Mouse (Mus musculus): ENCODE data around the gene Rufy4. TPM values are rescaled to one million over a fixed set of nuclear protein-coding genes. Genes with fewer than 3 reads are reported as not detected.
A peak's percentile ranks its signal among the peaks of the same experiment; 100 is the strongest.

The Rufy4 gene
- polyA plus RNA-seq, 1 experiment = 0.18 TPM

DNA sequence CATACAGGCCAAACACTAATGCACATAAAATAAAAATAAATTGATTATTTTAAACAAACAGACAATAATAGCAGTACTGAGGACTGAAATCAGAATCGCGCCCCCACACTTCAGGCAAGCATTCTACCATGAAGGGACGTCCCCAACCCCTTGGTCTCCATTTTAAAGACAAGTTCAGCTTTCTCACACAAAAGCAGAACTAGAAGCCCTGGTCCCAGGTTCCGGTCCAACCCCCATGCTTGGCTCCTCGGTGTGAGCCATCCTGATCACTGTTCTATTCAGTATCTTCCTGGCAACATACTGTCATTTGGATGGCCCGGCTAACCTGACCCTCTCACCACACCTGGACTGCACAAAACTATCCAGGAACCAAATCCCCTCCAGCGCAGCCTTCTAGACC is 39.8 kb upstream of the Rufy4 start:
- TF ChIP-seq CTCF (IDR thresholded peaks at IDR 0.05; ENCODE audit: borderline replicate concordance, insufficient read depth, low read depth, low read length) (no peak), POLR2A (IDR thresholded peaks at IDR 0.05; ENCODE audit: borderline replicate concordance, insufficient read depth, low read length) (no peak)
- 86% methylated on average over 7 of the region's 7 CpGs for WGBS
- no peak for DNase-seq
- Histone ChIP-seq H3K4me3 (replicated peaks; ENCODE audit: insufficient read depth, low read depth, low read length) (no peak overlapping the region), H3K27me3 (ENCODE audit: control insufficient read depth, insufficient read depth, low read length) (no peaks in the 10 kb centered on the region), H3K27ac (ENCODE audit: insufficient read depth, low read length) (no peak overlapping the region), H3K4me1 (ENCODE audit: control insufficient read depth, insufficient read depth, low read length) (no peaks in the 10 kb centered on the region)

DNA sequence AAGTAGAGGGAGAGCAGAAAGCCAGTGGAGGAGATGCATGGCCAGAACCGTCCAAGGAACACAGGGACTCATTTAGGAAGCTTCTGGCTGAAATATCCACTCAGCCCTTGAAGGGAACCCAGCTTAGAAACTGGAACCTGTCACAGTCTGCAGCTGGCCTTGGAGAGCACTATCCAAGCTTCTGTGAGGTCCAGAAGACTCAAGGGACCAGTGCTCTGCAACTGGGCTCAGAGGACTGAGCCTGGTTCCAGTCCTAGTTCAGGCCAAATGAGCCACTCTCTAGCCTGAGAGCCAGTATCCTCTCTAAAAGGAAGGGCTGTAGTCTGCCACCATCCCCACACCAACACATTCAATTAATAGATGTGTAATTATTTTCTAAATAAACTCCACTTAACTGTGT is 36.8 kb upstream of the Rufy4 start:
- TF ChIP-seq CTCF (IDR thresholded peaks at IDR 0.05; ENCODE audit: borderline replicate concordance, insufficient read depth, low read depth, low read length) = no peak
- no peak for TF ChIP-seq POLR2A (IDR thresholded peaks at IDR 0.05; ENCODE audit: borderline replicate concordance, insufficient read depth, low read length)
- no peaks in the 10 kb centered on the region for H3K4me1 ChIP-seq (ENCODE audit: control insufficient read depth, insufficient read depth, low read length)
- H3K4me3 ChIP-seq (replicated peaks; ENCODE audit: insufficient read depth, low read depth, low read length) = no peak overlapping the region
- no peak for DNase-seq
- no peaks in the 10 kb centered on the region for H3K27me3 ChIP-seq (ENCODE audit: control insufficient read depth, insufficient read depth, low read length)
- 55% methylated on average over 1 of the region's 1 CpGs for WGBS
- no peak overlapping the region for H3K27ac ChIP-seq (ENCODE audit: insufficient read depth, low read length)

DNA sequence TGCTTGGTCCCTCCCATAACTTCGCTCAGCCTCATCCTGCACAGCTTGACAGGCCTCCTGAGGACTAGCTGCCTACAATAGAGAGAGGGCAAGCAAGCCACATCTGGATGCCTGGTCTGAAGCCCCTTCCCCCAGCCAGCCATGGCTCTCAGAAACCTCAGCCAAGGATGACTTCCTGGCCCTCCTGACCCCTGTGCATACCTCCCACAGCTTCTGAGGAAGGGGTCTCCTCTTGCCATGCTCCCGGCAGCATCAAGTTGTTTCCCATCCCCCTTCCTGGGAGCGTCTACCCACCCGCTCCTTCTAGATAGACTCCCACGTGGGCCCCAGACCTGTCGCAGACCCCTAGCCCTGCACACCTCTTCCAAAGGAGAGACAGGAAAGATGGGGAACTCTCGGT is 35.0 kb upstream of the Rufy4 start:
- TF ChIP-seq CTCF (IDR thresholded peaks at IDR 0.05; ENCODE audit: borderline replicate concordance, insufficient read depth, low read depth, low read length) = no peak
- TF ChIP-seq POLR2A (IDR thresholded peaks at IDR 0.05; ENCODE audit: borderline replicate concordance, insufficient read depth, low read length) = no peak
- DNase-seq = no peak
- 75% methylated on average over 7 of the region's 7 CpGs for WGBS

DNA sequence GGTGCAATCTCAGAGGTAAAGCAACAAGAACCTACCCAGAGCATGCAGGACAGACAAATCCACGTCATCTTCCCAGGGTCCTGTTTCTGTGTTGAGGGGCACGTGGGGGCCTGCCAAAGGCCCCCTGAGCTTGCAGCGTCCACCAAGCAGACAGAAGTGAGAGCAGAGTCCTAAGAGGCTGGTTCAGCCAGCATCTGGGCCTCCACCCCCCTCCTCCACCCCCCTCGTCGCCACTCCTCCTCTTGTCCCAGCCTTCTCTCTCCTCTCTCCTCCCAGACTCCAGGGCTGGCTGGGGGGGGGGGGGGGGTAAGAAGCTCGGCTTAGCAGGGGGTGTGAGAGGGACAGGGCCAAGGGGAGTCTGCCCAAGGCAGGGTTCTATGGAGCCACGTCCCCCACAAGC is 34.2 kb upstream of the Rufy4 start:
- no peak for TF ChIP-seq CTCF (IDR thresholded peaks at IDR 0.05; ENCODE audit: borderline replicate concordance, insufficient read depth, low read depth, low read length)
- no peak for TF ChIP-seq POLR2A (IDR thresholded peaks at IDR 0.05; ENCODE audit: borderline replicate concordance, insufficient read depth, low read length)
- peaks cover 9% of the 10 kb centered on the region for H3K4me1 ChIP-seq (ENCODE audit: control insufficient read depth, insufficient read depth, low read length)
- WGBS = 41% methylated on average over 7 of the region's 7 CpGs
- DNase-seq = no peak
- no peak overlapping the region for H3K4me3 ChIP-seq (replicated peaks; ENCODE audit: insufficient read depth, low read depth, low read length)
- H3K27me3 ChIP-seq (ENCODE audit: control insufficient read depth, insufficient read depth, low read length) = no peaks in the 10 kb centered on the region
- H3K27ac ChIP-seq (ENCODE audit: insufficient read depth, low read length) = no peak overlapping the region

More for the DNA sequence above, 35.0 kb upstream of the Rufy4 start:
- peaks cover 9% of the 10 kb centered on the region for H3K4me1 ChIP-seq (ENCODE audit: control insufficient read depth, insufficient read depth, low read length)
- no peaks in the 10 kb centered on the region for H3K27me3 ChIP-seq (ENCODE audit: control insufficient read depth, insufficient read depth, low read length)
- no peak overlapping the region for H3K4me3 ChIP-seq (replicated peaks; ENCODE audit: insufficient read depth, low read depth, low read length)
- H3K27ac ChIP-seq (ENCODE audit: insufficient read depth, low read length) = no peak overlapping the region

DNA sequence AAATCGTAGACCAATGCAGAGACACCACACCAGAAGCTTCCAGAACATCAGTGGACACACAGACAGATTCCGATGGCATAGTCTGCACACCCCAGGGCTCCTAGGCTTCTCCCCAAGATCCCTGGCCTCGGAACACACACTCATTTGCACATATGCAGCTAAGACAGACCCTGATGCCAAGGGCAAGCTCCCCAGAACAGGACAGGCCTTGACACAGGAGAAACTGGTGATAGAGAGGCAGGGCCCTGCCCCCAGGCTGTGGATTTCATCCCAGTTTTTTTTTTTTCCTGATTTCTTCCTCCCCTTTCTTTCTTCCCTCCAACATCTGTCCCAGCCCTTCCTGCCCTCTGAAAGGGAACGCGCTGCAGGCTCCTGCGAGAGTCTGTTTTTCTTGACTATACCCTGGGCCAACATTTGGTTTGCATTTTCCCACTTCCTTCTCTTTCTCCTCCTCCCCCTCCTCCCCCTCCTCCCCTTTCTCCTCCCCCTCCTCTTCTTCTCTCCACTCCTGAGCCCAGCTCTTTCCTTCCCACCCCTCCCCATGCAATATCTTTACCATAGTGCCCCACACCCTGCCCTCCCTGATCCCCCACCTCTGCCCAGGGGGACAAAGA is 33.6 kb upstream of the Rufy4 start:
- Histone ChIP-seq H3K4me3 (replicated peaks; ENCODE audit: insufficient read depth, low read depth, low read length) (no peak overlapping the region), H3K27ac (ENCODE audit: insufficient read depth, low read length) (no peak overlapping the region), H3K27me3 (ENCODE audit: control insufficient read depth, insufficient read depth, low read length) (no peaks in the 10 kb centered on the region; the same call in 1 of the 2 replicates), H3K4me1 (ENCODE audit: control insufficient read depth, insufficient read depth, low read length) (peaks cover 9% of the 10 kb centered on the region)
- no peak for DNase-seq
- TF ChIP-seq POLR2A (IDR thresholded peaks at IDR 0.05; ENCODE audit: borderline replicate concordance, insufficient read depth, low read length) (no peak), CTCF (IDR thresholded peaks at IDR 0.05; ENCODE audit: borderline replicate concordance, insufficient read depth, low read depth, low read length) (no peak)
- whole genome bisulfite sequencing = 71% methylated on average over 6 of the region's 6 CpGs

DNA sequence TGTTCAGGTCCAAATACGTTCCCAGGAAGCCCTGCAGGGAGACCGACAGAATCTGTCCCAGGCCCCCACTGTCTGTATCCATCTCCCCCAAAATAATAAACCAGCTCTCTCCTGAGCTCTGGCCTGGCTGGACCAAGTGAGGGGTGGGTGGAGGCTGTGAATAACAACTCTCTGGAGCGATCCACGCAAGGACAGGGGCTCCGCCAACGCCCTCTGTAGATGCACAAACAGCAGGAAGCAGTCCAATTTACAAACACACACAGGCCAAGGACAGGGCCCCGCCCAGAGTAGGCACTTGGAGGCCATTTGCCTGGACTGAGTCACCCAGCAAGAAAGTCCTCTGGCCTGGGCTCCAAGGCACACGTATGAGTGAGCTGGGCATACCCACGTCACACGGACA is 33.1 kb upstream of the Rufy4 start:
- DNase-seq = no peak
- TF ChIP-seq POLR2A (IDR thresholded peaks at IDR 0.05; ENCODE audit: borderline replicate concordance, insufficient read depth, low read length) (no peak), CTCF (IDR thresholded peaks at IDR 0.05; ENCODE audit: borderline replicate concordance, insufficient read depth, low read depth, low read length) (no peak)
- WGBS = 69% methylated on average over 10 of the region's 10 CpGs
- Histone ChIP-seq H3K4me1 (ENCODE audit: control insufficient read depth, insufficient read depth, low read length) (peaks cover 9% of the 10 kb centered on the region), H3K27me3 (ENCODE audit: control insufficient read depth, insufficient read depth, low read length) (no peaks in the 10 kb centered on the region; the same call in 1 of the 2 replicates), H3K27ac (ENCODE audit: insufficient read depth, low read length) (no peak overlapping the region), H3K4me3 (replicated peaks; ENCODE audit: insufficient read depth, low read depth, low read length) (no peak overlapping the region)

DNA sequence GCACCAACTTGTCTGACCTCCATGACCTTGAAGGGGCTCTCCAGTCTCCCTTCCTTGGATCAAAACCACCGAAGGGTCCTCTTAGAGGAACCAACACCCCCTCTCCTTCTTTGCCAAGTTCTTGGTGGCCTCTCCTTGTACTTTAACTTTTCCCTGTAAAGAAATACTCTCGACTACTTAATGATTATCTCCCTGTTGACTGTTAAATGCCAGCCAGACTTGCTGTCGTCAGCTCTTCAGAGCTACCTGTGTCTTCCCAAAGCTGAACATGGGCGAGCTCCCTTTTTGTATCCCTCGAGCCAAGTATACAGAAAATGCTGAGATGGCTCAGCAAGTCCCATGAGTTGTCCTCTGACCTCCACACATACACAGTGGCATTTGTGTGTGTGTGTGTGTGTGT is 31.9 kb upstream of the Rufy4 start:
- 89% methylated on average over 5 of the region's 5 CpGs for WGBS
- no peak for TF ChIP-seq CTCF (IDR thresholded peaks at IDR 0.05; ENCODE audit: borderline replicate concordance, insufficient read depth, low read depth, low read length)
- TF ChIP-seq POLR2A (IDR thresholded peaks at IDR 0.05; ENCODE audit: borderline replicate concordance, insufficient read depth, low read length) = no peak
- Histone ChIP-seq H3K27me3 (ENCODE audit: control insufficient read depth, insufficient read depth, low read length) (peaks cover 2% of the 10 kb centered on the region; the same call in 1 of the 2 replicates), H3K27ac (ENCODE audit: insufficient read depth, low read length) (no peak overlapping the region), H3K4me1 (ENCODE audit: control insufficient read depth, insufficient read depth, low read length) (peaks cover 12% of the 10 kb centered on the region), H3K4me3 (replicated peaks; ENCODE audit: insufficient read depth, low read depth, low read length) (no peak overlapping the region)
- DNase-seq = no peak

DNA sequence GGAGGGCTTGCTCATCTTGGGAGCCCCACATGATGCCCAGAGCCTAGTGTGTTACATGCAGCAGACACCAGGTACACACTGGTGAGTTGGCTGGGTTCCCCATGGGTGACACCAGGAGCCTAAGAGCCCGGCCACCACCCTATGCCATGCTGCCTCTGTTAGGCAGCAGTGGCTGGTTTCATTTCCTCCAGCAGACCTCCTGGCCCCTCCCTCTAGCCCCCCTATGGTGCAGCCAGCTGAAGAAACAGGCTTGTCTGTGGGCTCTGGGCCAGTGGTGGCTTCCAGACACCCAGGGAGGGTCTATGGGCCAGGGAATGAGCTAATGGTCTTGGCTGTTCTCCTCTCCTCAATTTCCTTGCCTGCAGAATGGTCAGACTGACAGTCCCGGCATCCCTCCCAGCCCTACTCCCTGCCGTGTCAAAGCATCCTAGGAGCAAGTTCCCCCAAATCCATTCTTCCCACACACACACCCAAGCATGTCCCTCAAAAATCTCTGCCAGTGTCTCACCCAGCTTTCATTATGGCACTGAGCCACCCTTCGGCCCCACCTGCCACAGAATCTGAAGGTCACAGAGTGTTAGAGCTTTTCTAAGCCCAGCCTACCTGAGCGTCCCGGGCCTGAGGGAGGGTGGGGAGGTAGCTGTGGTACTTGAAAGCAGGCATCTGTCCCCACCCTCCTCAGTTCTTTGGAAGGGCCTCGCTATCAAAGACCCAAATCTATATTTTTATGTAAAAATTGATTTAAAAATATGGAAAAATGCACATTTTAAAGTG is 30.7 kb upstream of the Rufy4 start:
- DNase-seq = peak in 1 of 2 experiments; percentile 46
- 30% methylated on average over 7 of the region's 7 CpGs for WGBS
- Histone ChIP-seq H3K27ac (ENCODE audit: insufficient read depth, low read length) (no peak overlapping the region), H3K4me3 (replicated peaks; ENCODE audit: insufficient read depth, low read depth, low read length) (no peak overlapping the region), H3K27me3 (ENCODE audit: control insufficient read depth, insufficient read depth, low read length) (peaks cover 5% of the 10 kb centered on the region; the same call in 1 of the 2 replicates), H3K4me1 (ENCODE audit: control insufficient read depth, insufficient read depth, low read length) (peaks cover 15% of the 10 kb centered on the region)
- TF ChIP-seq CTCF (IDR thresholded peaks at IDR 0.05; ENCODE audit: borderline replicate concordance, insufficient read depth, low read depth, low read length) (no peak), POLR2A (IDR thresholded peaks at IDR 0.05; ENCODE audit: borderline replicate concordance, insufficient read depth, low read length) (no peak)
